Mouse (Mus musculus) left cerebral cortex, postnatal 36 days (tissue): ENCODE results near the gene Gm15097. TPM values are rescaled to one million over a fixed set of nuclear protein-coding genes. Genes with fewer than 3 reads are reported as not detected.
"Not testable (repeated sequence)": the region's sequence is repeated elsewhere in the genome, so short reads cannot be mapped to it uniquely, and the experiment has no call there.

Source experiments
- DNase-seq, 2 experiments: peaks; one replicate each; pipeline ENCODE4 v3.0.0; 2021 to 2022; ENCODE audit warnings: low spot score in 2 of 2, mixed read lengths in 1 of 2
- intact Hi-C: fragments of 180-260 bp; cut with DNase I; formaldehyde crosslinking; loops from one replicate; pipeline ENCODE4 v1.15.1; 2025
- total RNA-seq, 2 experiments: library from RNA; stranded (reverse); gene quantifications; 2 replicates each; pipeline ENCODE4 v1.2.3; 2021

The Gm15097 gene
- not detected for total RNA-seq

GRCm38 (mm10) chrX:149784173-149784572 is at the start of gene Gm15097:
Gene Gm15097 (plus strand): TSS chrX:149784473.
- intact Hi-C loops, DNase-seq: not testable (repeated sequence)

- intact Hi-C loops = not testable (repeated sequence)
- peak in 1 of 2 experiments; percentile 7 for DNase-seq
Measured at GRCm38 (mm10) chrX:149762853-149763252, 21.4 kb upstream of the Gm15097 start.

DNA sequence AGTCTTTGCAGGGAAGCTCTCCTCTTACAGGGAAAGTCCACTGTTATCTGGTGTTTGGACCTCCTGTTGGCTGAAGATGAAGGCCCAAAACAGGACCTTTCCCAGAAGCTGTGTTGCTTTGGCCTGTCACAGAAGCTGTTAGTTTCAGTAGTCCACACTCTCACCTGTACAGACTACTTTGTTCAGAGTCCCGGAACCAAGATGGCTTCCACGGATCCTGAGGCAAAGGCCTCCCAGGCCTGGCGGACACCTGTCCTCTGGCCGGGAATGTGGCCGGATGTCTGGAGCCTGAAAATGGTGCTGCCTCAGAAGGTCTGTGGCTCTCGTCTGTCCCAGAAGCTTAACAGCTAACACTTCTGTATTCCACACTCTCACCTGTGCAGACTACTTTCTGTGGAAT is 26.9 kb downstream of the Gm15097 start:
- intact Hi-C loops, DNase-seq: not testable (repeated sequence)

Other genes starting within 250 kb of the Gm15097 start
- not detected for gene Gm10439, start 189.9 kb upstream of the Gm15097 start, total RNA-seq
- not detected for gene Gm15091, start 157.2 kb downstream of the Gm15097 start, total RNA-seq